Mouse (Mus musculus): ENCODE measurements around the gene Gm17482.

GRCm38 (mm10) chr6:115255171-115255570, 28.0 kb downstream of the Gm17482 start:
- TF ChIP-seq POLR2A (IDR thresholded peaks at IDR 0.05; ENCODE audit: control insufficient read depth, low read depth, low read length), result no peak
- no peak for TF ChIP-seq CTCF (IDR thresholded peaks at IDR 0.05; ENCODE audit: control insufficient read depth, insufficient read depth, insufficient replicate concordance, low read depth, low read length)

Measured in testis, adult 2 months (tissue).